Mouse (Mus musculus) embryonic fibroblast, embryonic 13.5 days (primary cell): ENCODE results near the gene Fbxw4. TPM values are rescaled to one million over a fixed set of nuclear protein-coding genes. Genes with fewer than 3 reads are reported as not detected.

ENCODE experiments used
- H3K27ac ChIP-seq: 2 replicates; pipeline ENCODE4 v1.5.1; 2012; ENCODE audit warnings: low read length, control low read depth, inconsistent platforms; ENCODE audit not compliant: insufficient read depth
- H3K4me1 ChIP-seq: 2 replicates; pipeline ENCODE4 v1.6.1; 2011; ENCODE audit warnings: low read length; ENCODE audit not compliant: control insufficient read depth, insufficient read depth
- H3K4me3 ChIP-seq: 2 replicates; pipeline ENCODE4 v1.5.1; 2011; ENCODE audit warnings: mild to moderate bottlenecking, control low read depth, low read length; ENCODE audit not compliant: insufficient read depth
- CTCF ChIP-seq: IDR thresholded peaks from 2 replicates; pipeline ENCODE4 v1.5.1; 2011; ENCODE audit warnings: mild to moderate bottlenecking, control low read depth, low read length, moderate library complexity, borderline replicate concordance; ENCODE audit not compliant: insufficient read depth
- POLR2A ChIP-seq: IDR thresholded peaks from 2 replicates; pipeline ENCODE4 v1.6.1; 2011; ENCODE audit warnings: low read depth, mild to moderate bottlenecking, control low read depth, low read length, moderate library complexity
- polyA plus RNA-seq: library from polyadenylated mRNA; stranded (reverse); fragments of >200 nt; gene quantifications from 2 replicates; pipeline ENCODE4 v1.2.4, GENCODE M21; 2011; ENCODE audit warnings: low read depth; ENCODE audit not compliant: missing spikeins, insufficient read length

Gene Fbxw4
- polyA plus RNA-seq, 1 experiment = 18.0 TPM

- TF ChIP-seq CTCF = no peak
- TF ChIP-seq POLR2A = no peak
- H3K4me1 ChIP-seq = no peaks in the 10 kb centered on the region
- no peak overlapping the region for H3K27ac ChIP-seq
- H3K4me3 ChIP-seq = no peak overlapping the region
These were observed 63.7 kb downstream of the Fbxw4 start for GRCm38 (mm10) chr19:45596434-45596833.

- H3K27ac ChIP-seq = no peak overlapping the region
- H3K4me3 ChIP-seq = no peak overlapping the region
- TF ChIP-seq POLR2A (no peak), CTCF (no peak)
- no peaks in the 10 kb centered on the region for H3K4me1 ChIP-seq
These were observed 64.1 kb downstream of the Fbxw4 start for GRCm38 (mm10) chr19:45596019-45596418.

- Histone ChIP-seq H3K27ac (no peak overlapping the region), H3K4me1 (no peaks in the 10 kb centered on the region), H3K4me3 (no peak overlapping the region)
- TF ChIP-seq CTCF (no peak), POLR2A (no peak)
These were observed 64.6 kb downstream of the Fbxw4 start for GRCm38 (mm10) chr19:45595481-45595880.

- H3K4me3 ChIP-seq = no peak overlapping the region
- H3K27ac ChIP-seq = no peak overlapping the region
- TF ChIP-seq POLR2A = no peak
- no peak for TF ChIP-seq CTCF
- H3K4me1 ChIP-seq = no peaks in the 10 kb centered on the region
These were observed 66.0 kb downstream of the Fbxw4 start for GRCm38 (mm10) chr19:45594079-45594478.

- no peaks in the 10 kb centered on the region for H3K4me1 ChIP-seq
- TF ChIP-seq CTCF (no peak), POLR2A (no peak)
These were observed 67.2 kb downstream of the Fbxw4 start for GRCm38 (mm10) chr19:45592916-45593315.

GRCm38 (mm10) chr19:45591704-45592103 lies 68.4 kb downstream of the Fbxw4 start:
- H3K4me3 ChIP-seq = no peak overlapping the region
- no peak overlapping the region for H3K27ac ChIP-seq

More at GRCm38 (mm10) chr19:45592916-45593315, 67.2 kb downstream of the Fbxw4 start:
- Histone ChIP-seq H3K27ac (no peak overlapping the region), H3K4me3 (no peak overlapping the region)

GRCm38 (mm10) chr19:45589761-45590160 lies 70.4 kb downstream of the Fbxw4 start:
- TF ChIP-seq POLR2A = no peak
- TF ChIP-seq CTCF = no peak
- no peaks in the 10 kb centered on the region for H3K4me1 ChIP-seq

More at GRCm38 (mm10) chr19:45591704-45592103, 68.4 kb downstream of the Fbxw4 start:
- no peaks in the 10 kb centered on the region for H3K4me1 ChIP-seq
- no peak for TF ChIP-seq POLR2A
- no peak for TF ChIP-seq CTCF

GRCm38 (mm10) chr19:45587509-45588292 lies 72.4 kb downstream of the Fbxw4 start:
- Histone ChIP-seq H3K4me1 (no peaks in the 10 kb centered on the region), H3K4me3 (no peak overlapping the region), H3K27ac (no peak overlapping the region)
- TF ChIP-seq POLR2A (no peak), CTCF (no peak)

More at GRCm38 (mm10) chr19:45589761-45590160, 70.4 kb downstream of the Fbxw4 start:
- no peak overlapping the region for H3K4me3 ChIP-seq
- no peak overlapping the region for H3K27ac ChIP-seq

- TF ChIP-seq POLR2A (no peak), CTCF (no peak)
- Histone ChIP-seq H3K4me1 (no peaks in the 10 kb centered on the region), H3K4me3 (no peak overlapping the region), H3K27ac (no peak overlapping the region)
These were observed 73.3 kb downstream of the Fbxw4 start for GRCm38 (mm10) chr19:45586850-45587249.

GRCm38 (mm10) chr19:45584856-45585620 lies 75.1 kb downstream of the Fbxw4 start:
- TF ChIP-seq CTCF (no peak), POLR2A (no peak)
- H3K27ac ChIP-seq = no peak overlapping the region
- no peaks in the 10 kb centered on the region for H3K4me1 ChIP-seq
- no peak overlapping the region for H3K4me3 ChIP-seq
